Mouse (Mus musculus) spleen, adult 12 weeks (tissue): ENCODE measurements at regions not wholly inside any gene's neighbourhood (a gene's known extent, or its start where the extent isn't known, plus 50 kb on each side); places are given as distances from the start of the nearest gene placed in this dataset.
"Not testable (repeated sequence)": the region's sequence is repeated elsewhere in the genome, so short reads cannot be mapped to it uniquely, and the experiment has no call there.

Source experiments
- DNase-seq: peaks from one replicate; pipeline ENCODE4 v3.0.0; 2022; ENCODE audit warnings: low spot score

DNA sequence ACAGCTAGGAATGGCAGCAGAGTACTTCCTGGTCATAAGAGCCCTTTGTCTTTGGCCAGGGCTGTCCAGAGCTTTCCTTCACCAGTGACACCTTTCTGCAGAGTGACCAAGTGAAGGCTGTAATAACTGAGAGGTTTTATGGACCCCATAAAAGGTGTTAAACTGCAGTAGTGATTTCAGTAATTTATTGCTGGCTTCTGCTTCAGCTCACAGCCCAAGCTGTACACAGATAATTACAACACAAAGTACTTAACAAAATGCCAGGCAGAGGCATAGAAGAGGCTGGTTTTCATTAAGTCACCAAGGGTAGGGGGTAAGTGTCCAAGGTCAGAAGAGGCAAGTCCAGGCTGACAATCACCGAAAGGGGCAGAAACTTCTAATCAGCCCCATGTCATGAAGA lies 83.8 kb downstream of the Eif4e start:
- no peak for DNase-seq

DNA sequence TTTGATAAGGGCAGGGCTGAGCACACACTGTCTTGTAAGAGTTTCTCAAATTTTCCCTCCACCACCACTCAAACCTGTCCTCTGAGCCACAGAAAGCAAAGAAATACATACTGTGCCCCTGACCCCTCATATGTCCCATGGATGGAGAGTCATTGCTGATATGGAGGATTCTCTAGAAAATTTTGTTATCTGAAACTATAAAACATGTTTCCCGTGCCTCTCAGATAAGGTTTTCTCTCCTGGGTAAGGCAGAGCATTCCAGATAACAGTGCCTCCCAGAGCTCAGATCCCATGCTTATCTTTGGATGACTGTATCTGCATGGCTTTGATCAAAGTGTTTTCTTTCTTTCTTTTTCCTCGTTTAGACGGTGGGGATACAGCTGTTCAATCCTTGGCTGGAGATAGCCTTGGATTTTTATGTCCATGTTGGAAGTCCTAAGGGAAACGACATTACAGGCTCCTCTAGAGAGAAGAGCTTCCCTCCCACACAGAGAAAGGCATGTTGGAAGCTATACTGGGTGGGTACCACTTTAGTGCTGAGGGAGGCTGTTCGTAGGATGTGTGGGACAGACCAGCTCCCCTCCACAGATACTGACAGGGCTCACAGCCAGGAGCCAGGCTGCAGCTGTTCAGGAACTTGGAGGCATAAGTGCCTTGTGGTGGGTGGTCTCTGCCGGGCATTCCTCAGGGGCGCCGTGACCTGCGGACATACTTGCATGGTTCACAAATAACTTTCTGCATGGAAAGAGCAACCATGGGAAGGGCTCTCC lies 87.1 kb downstream of the Eif4e start:
- no peak for DNase-seq

DNA sequence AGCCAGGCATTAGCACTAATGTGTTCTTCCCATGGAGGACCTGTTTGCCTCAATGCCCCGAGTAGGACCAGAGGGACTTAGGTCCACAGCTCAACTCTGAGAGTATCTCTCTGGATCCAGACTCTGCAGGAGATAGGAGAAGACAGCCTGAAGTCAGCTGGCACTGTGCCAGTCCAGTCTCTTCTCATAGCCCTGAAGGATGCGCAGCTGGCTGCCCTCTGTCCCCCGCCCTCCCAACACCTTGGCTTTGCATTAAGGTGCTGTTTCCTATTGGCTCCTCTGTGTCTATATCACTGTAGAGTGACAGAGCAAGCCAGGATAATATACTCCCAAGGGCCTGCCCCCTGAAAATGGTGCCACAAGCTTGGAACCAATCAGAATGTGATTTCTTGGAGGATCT lies 87.7 kb downstream of the Eif4e start:
- peak; percentile 17 for DNase-seq

DNA sequence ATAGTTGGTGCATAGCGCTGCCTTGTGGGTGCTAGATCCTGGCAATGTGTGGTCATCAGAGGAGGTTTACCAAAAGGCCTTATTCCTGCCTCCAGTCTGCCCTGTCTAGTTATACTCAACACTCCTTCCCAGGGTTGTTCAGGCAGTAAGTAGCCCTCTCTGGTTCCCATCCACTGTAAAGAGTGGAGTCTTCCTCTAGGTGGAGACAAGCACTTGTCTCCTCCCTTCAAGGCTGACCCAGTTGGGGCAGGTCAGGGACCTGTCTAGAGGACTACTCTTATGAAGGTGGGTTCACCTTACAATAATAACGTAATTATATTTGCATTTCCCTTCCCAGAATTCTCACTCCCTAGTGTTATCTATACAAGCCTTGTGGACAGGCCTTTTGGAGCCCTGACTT lies 88.9 kb downstream of the Eif4e start:
- DNase-seq = no peak

DNA sequence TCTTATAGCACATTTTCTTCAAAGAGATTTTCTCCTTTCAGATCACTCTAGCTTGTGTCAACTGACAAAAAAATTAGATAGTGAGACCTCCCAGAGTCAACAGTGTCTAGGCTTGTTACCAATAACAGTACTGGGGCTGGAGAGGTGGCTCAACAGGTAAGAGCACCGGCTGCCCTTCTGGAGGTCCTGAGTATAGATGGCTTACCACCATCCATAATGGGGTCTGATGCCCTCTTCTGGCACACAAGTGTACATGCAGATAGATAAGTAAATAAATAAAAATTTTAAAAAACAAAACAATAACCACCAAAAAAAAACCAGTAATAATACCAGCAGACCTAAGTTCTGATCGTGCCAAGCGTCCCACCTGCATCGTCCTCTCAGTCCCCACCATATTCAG lies 94.3 kb downstream of the Eif4e start:
- no peak for DNase-seq

DNA sequence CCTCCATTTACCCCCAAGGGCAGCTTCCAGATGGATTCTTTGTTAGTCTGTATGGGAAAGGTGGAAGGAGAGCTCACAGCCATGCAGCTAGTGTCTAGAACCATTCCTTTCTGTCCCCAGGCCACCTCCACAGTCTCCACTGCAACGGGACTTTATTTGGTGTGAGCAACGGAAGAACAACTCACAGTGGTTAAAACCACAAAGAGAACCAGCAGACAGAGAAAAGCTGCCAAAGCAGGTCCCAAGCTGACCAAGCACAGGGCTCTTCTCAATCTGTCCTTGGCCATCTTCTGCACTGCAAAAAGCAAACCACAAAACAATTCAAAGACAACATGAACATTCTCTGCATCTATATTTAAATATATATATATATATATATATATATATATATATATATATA lies 98.1 kb downstream of the Eif4e start:
- DNase-seq = no peak

DNA sequence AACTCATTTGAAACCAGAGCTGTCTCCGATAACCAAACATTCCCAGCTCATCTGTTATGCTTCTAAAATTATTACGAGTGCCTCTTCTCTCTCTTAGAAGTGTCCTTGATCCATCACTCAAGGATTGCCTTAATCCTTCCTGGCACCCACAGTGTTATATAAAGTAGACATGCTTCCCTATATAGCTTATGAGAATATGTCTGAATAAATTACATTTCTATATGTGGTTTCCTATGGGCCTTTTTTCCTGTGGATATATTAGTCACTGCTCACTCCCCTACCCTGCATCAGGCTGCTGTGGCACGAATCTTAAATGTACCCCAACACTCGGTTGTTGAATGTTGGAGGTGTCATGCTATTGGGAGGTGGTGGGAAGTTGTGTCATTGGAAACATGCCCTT lies 100.3 kb downstream of the Eif4e start:
- DNase-seq = no peak

DNA sequence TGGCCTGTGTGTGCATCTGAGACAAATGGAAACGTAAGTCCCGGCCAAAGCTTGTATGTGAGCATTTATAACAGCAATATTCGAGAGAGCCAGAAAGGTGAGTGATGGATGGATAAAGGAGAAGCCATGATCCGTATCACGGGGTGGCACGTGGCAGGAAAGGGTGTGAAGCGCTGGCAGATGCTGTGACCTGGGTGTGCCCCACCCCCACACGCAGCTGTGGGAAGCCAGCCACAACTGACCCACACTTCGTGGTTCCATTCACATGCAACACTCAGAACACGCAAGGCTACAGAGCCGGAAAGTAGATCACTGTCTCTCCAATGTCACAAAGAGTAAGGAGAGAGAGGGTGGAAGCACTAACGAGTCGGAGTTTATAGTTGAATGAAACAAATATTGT lies 104.3 kb downstream of the Eif4e start:
- no peak for DNase-seq

DNA sequence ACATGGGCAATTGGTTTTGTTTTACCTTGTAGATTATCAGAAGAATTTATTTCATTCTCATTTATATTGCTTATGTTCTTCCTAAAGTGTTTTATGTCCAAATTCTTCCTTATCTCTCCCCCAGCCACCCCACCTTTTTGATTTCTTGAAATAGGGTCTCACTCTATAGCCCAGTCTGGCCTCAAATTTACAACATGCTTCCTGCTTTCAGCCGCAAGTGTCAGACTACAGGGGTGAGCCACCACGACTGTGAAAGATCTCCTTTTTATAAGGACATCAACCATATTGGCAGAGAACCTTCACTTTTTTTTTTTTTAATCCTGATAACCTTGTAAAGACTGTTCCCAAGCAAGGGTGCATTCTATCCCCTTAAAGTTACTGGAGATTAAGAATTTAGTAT lies 106.1 kb downstream of the Eif4e start:
- no peak for DNase-seq

DNA sequence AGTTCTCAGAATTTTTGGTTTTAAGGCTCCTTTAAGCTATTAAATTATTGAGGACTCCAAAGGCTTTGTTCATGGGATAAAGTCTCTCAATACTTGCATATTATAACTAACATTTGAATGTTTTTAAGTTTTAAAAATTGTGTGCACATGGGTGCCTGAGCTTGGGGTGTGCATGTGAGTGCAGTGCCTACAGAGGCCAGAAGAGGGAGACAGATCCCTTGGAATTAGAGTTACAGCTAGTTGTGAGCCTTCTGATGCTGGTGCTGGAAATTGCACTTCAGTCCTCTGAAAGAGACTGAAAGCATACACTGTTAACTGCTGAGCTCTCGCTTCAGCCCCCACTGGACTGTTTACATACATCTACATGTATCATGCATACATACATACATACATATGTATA lies 100.0 kb upstream of the Tspan5 start:
- DNase-seq = peak; percentile 5

DNA sequence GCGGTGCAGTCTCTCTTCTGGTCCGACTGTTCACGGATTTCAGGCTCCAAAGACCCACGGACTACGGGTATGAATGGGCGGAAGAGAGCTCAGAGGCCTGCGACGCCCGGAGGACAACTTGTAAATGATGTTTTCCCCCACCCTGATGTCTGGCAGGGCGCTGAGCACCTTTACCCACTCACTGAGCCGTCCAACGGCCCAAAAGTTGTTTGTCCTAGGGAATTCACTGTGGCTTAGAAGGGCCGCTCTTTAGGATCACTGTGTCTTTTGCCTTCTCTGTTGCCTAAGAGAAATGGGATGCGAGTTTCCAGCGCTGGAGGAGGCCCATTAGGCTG lies 98.1 kb upstream of the Tspan5 start:
- no peak for DNase-seq

DNA sequence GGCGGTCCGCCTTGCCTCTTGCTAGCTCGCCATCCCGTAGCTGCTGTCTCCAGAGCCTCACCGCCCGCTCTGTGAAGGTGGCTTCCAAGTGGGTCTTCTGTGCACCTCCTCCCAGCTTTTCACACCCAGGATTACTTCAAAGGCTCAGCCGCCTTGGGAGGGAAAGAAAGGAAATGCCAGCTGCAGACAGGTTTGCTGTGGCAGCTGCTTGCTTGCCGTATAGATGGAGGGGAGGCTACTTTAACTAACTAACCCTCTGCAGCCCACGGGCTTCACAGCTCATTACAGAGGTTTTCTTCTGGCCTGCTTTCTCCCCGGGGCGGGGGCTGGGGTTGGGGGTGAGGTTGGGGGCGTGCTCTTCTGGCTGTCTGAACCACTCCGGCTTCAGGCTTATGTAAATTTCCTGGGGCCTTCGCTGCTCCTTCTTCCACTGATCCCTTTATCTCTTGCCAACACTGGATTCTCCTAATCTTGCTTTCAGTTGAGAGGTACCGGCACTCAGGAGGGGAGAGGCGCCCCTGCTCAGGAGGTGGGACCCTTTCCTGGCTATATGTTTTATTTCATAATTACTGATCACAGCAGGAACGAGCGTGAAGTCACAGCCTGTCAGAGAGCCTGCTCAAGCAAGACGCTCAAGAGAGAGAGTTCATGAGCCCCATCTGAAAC lies 97.6 kb upstream of the Tspan5 start:
- no peak for DNase-seq

DNA sequence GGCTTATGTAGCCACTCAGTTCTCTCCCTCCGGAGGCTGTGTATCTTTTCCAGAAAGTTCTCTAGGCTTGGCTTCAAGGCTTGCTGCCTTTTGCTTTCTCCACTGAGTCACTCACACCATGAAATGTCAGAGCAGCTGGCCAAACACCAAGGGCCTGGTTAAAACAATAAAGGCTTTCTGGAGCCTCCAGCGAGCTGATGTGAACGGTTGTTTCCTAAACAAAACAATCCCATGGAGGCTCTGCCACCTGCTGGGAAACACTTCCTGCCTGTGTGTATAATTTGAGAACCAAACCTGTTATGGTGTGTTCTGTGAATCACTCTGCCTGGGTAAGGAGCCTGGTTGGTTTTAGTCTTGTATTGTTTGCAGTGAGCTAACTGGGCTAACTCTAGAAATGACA lies 96.7 kb upstream of the Tspan5 start:
- no peak for DNase-seq

DNA sequence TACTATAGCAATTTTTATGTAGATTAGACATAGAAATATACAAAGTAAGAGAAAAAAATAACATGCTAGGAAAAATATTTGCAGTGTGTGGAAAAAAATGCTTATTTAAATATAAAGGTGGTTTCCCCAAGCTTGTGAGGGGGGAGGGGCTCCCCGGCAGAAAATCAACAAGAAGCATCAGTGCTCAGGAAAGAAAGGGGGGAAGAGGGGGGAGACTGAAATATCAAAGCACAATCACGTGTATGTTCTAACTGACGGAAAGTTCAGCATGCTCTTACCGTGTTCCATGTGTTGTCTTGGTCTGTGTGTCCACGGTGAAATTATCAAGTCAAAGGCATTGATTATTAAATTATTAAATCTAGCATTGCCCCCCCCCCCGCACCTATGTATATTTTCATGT lies 92.3 kb upstream of the Tspan5 start:
- DNase-seq = no peak

DNA sequence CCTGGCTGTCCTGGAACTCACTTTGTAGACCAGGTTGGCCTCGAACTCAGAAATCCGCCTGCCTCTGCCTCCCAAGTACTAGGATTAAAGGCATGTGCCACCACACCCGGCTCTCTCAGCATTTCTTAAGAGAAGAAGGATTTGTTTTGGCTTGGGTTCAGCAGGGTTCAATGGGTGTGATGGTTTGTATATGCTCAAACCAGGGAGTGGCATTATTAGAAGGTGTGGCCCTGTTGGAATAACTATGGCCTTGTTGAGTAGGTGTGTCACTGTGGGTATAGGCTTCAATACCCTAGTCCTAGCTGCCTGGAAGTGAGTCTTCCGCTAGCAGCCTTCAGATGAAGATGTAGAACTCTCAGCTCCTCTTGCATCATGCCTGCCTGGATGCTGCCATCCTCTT lies 91.3 kb upstream of the Tspan5 start:
- DNase-seq = not testable (repeated sequence)

DNA sequence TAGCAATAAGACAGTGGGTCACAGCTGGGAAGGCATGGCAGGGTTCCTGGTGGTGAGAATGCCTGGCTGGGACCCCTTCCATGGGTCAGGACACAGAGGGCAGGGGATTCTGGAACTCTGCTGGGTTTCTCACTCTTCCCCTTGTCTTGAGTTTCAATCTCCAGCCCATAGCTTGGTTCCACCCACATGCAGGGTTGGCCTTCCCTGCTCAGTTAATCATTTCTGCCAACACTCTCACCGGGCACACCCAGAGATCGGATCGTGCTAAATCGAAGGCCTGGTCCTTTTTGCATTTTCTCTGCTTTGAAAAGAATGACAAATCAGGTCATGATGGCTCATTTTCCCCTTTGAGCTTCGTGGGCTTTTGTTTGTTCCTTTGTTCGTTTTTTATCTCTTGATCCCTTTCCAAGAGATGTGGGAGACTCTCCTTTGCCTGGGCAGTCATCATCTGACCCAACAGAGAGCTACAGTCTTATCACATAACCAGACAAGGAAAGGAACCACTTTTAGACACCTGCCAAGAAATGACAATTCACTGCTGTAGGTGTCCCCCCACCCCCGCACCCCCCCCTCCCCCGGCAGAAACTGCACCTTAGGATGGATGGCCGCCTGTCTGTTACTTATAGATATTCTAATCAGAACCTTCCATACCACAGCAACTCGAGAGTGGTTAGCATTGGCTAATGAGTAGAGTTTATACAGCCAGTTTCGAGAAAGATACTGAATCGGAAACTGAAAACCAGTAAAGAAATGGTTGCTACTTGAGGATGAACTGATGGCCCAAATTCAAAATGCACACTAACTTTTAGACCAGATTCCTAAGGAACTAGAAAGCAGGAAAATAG lies 90.4 kb upstream of the Tspan5 start:
- DNase-seq = no peak

DNA sequence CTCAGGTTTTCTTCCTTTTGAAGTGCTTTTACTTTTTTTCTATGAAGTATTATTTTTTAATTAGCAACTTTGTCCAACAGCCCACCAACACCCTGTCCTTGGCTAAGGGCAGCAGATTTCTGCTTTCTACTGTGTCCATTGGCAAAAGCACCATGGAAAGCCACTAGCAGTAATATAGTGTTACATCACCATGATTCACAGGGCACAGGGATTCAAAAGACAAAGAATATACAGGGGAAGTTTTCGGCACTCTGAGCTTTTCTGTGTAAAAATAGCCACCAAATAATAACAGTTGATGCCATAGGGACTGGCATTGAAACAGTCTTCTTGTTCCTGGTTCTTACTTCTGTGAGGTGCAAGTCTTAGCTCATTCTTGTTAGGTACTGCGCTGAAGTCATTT lies 89.8 kb upstream of the Tspan5 start:
- DNase-seq = no peak

DNA sequence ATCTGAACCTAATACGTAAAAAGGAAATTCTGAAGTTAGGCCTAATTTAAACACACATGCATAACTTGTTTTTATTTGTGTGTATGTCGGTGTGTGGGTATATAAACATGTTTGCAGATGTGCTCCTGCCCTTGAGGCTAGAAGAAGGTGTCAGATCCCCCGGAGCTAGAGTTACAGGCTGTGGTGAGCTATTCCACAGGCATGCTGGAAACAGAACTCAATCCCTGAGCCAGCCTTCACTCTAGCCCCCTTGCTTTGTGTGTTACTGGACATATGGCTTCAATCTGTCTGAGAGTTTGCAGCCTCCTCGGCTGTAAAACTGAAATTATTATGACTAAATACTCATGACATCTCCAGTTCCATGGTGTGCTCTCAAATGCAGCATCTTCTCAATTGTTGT lies 89.3 kb upstream of the Tspan5 start:
- DNase-seq = no peak

DNA sequence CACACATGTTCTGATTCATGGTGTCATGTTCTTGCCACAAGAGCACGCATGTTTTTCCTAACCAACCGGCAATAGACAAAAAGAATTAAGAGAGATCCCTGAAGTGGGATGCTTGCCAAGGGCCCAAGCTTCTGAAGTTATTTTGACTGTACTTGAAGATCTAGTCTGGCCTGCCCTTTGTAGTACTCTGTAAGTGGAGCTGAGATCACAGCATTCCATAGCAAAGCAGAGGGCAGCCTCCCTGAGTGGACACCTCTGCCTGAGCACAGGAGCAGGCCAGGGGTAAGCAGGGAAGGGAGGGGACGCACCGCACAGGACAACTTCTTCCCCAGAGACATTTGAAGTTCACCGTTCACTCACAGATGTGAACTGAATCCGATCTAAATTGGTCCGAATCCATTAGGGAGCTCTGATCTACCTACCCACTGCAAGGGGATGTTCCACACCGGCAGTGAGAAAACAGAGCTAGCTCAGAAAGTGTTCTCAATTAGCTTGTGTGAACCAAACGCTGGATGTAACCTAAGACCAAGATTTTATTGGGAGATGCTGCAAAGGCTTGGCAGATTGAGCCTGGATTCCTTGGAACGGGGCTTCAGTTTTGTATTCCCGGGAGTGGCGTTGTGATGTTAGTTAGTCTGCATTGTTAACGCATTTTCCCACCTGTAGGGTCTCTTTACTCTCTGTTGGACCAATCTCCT lies 88.3 kb upstream of the Tspan5 start:
- DNase-seq = no peak

DNA sequence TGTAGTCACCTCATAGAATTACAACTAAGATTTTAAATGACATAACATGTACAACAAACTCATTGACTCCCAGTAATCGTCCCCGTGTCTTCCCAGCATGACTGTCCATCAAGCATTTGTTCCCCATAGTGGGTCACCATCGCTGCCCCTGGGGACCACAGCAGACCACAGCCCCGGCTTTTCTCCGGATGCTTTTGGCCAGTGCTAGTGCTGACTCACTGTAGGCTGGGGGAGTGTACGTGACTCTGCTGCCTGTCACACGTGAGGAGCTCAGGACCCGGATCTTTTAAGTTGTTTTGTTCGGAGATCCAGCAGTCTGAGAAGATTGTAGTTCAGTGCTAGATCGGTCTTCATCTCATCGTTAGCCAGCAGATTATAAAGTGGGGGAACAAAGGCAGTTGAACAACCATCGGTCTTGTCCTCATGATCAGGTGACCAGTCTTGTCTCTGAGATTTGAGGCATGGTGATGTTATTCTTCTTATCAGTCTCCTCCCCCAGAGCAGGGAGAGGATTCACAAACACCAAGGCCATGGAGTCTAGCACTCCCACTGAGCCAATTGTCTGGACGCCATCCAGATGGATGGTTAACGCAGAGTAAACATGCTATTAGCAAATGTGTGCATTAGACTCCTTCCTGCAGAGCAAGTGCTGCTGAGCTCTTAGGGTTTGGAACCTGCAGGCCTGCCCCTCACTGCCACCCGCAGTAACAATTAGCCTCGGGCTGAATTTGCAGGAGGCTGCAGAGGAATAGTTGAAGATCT lies 87.2 kb upstream of the Tspan5 start:
- DNase-seq = no peak

DNA sequence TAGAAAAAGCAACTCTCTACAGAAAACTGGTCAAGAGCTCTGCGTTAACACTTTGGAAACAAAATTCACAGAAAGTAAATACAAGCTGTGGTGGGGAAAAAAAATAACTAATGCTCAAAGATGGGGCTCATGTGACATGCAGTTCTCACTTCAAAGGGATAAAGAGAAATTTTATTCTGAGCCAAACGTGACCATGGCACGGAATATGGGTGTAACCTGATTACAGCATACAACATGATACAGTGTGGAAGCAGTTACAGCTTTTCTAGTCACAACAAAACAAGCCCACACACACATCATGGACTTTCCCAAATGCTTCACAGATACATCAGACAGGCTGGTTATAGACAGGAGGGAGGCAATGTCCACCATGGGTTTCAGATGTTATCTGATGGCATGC lies 86.5 kb upstream of the Tspan5 start:
- no peak for DNase-seq

DNA sequence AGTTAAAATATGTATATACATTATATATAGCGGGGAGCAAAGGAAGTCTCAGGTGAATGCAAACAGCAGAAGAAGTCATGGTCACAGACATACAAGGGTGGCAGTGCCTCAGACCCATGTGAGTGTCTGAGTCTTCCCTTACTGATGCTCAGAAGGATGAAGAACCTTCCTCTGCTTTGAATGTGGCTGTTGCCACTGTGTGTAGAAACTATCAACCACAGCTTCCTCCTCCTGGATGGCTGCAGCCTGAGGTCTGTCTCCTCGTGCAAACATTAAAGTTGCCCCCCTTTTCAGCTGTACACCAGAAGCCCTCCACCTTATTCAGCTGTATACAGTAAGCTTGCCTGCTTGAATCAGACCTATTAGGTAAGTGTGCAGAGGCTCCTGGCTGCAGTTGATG lies 79.4 kb upstream of the Tspan5 start:
- DNase-seq = no peak
